Mouse (Mus musculus) kidney, postnatal 36 days (tissue): ENCODE measurements around the gene Hist1h2ac.
"Not testable (repeated sequence)": the region's sequence is repeated elsewhere in the genome, so short reads cannot be mapped to it uniquely, and the experiment has no call there.

Experiments used
- DNase-seq, 2 experiments: peaks; one replicate each; pipeline ENCODE4 v3.0.0; 2021 to 2022; ENCODE audit warnings: mixed read lengths in 2 of 2

The Hist1h2ac gene

GRCm38 (mm10) chr13:23683755-23684281, at the start of gene Hist1h2ac, which contains the start of gene Hist1h2bc:
Gene Hist1h2ac, minus strand, starts transcription at chr13:23683948.
Gene Hist1h2bc, plus strand, starts transcription at chr13:23684199.
- DNase-seq = peak; percentile 75 to 95

- peak; percentile 46 to 48 for DNase-seq
These were observed 48.5 kb upstream of the Hist1h2ac start for GRCm38 (mm10) chr13:23732156-23732804.

GRCm38 (mm10) chr13:23730479-23730878, 46.7 kb upstream of the Hist1h2ac start:
- DNase-seq = peak; percentile 70 to 89

- no peak for DNase-seq
These were observed 46.0 kb upstream of the Hist1h2ac start for GRCm38 (mm10) chr13:23729706-23730105.

GRCm38 (mm10) chr13:23729192-23729525, 45.4 kb upstream of the Hist1h2ac start:
- no peak for DNase-seq

- DNase-seq = no peak
These were observed 44.9 kb upstream of the Hist1h2ac start for GRCm38 (mm10) chr13:23728472-23729191.

- no peak for DNase-seq
These were observed 41.5 kb upstream of the Hist1h2ac start for GRCm38 (mm10) chr13:23725213-23725612.

GRCm38 (mm10) chr13:23724239-23724638, 40.5 kb upstream of the Hist1h2ac start:
- DNase-seq = no peak

- DNase-seq = not testable (repeated sequence)
These were observed 34.0 kb upstream of the Hist1h2ac start for GRCm38 (mm10) chr13:23717593-23718245.

GRCm38 (mm10) chr13:23717176-23717575, 33.4 kb upstream of the Hist1h2ac start:
- no peak for DNase-seq

GRCm38 (mm10) chr13:23716261-23717042, 32.7 kb upstream of the Hist1h2ac start:
- no peak for DNase-seq

- DNase-seq = peak; percentile 53 to 76
These were observed 26.8 kb upstream of the Hist1h2ac start, which contains the start of gene Hfe for GRCm38 (mm10) chr13:23710374-23711089. Gene Hfe, minus strand, starts transcription at chr13:23710854.

GRCm38 (mm10) chr13:23709714-23710373, 26.1 kb upstream of the Hist1h2ac start:
- no peak for DNase-seq

- DNase-seq = peak in 1 of 2 experiments; percentile 37
These were observed 24.9 kb upstream of the Hist1h2ac start for GRCm38 (mm10) chr13:23708654-23709053.

GRCm38 (mm10) chr13:23708041-23708440, 24.3 kb upstream of the Hist1h2ac start:
- DNase-seq = no peak

- DNase-seq = no peak
These were observed 23.0 kb upstream of the Hist1h2ac start for GRCm38 (mm10) chr13:23706771-23707170.

GRCm38 (mm10) chr13:23705751-23706356, 22.1 kb upstream of the Hist1h2ac start:
- DNase-seq = no peak

- DNase-seq = not testable (repeated sequence)
These were observed 19.1 kb upstream of the Hist1h2ac start for GRCm38 (mm10) chr13:23702801-23703200.

GRCm38 (mm10) chr13:23702220-23702619, 18.5 kb upstream of the Hist1h2ac start:
- DNase-seq = no peak

GRCm38 (mm10) chr13:23700786-23701520, 17.2 kb upstream of the Hist1h2ac start:
- DNase-seq = peak; percentile 79 to 84
